ENCODE assay signal across 8 mouse cellular contexts in the genomic region with DNA sequence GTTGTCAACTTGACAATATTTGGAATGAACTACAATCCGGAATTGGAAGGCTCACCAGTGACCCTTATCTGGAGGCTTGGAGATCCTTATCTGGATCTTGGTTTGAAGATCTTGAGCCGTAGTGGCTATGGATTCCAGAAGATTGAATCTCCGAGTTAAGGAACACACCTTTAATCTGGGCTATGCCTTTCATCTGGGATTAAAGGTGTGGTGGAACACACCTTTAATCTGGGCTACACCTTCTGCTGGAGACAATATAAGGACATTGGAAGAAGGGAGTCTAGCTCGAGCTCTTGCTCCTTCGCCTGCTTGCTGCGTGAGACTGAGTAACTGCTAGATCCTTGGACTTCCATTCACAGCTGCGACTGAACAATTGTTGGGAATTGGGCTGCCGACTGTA. TPM values are rescaled to one million over a fixed set of nuclear protein-coding genes. Genes with fewer than 3 reads are reported as not detected.
DNase-seq lines count a peak whose midpoint lies in the region; ATAC-seq and TF ChIP-seq lines count a peak whose summit lies in the region.
"Not testable (repeated sequence)": the region's sequence is repeated elsewhere in the genome, so short reads cannot be mapped to it uniquely, and the experiment has no call there.
"Had no signal": no experiment of that assay in that cellular context is flagged by ENCODE, and none has a peak within 500 bp of the region (broad histone marks: within the 10 kb centered on the region; RNA-seq: fewer than 3 reads in every experiment).

A gene (plus strand): TSS at position 301 of the 400 bp plus-strand sequence.

- H3K27me3 ChIP-seq in intestine, embryonic 15.5 days (replicated peaks); liver, embryonic 14.5 days (ENCODE audit: control insufficient read depth, insufficient read depth, low read length); midbrain, embryonic 13.5 days: not testable (repeated sequence)

- H3K4me1 ChIP-seq in cortical plate, adult 2 months (ENCODE audit: control insufficient read depth, insufficient read depth, low read length); intestine, embryonic 15.5 days (replicated peaks); liver, embryonic 14.5 days (replicated peaks; ENCODE audit: control insufficient read depth in 2 of 2, insufficient read depth in 2 of 2, low read length in 1 of 2); midbrain, embryonic 13.5 days (replicated peaks); olfactory bulb, adult 2 months (ENCODE audit: control insufficient read depth, insufficient read depth, low read length): not testable (repeated sequence)

- not testable (repeated sequence) for H3K4me3 ChIP-seq in cortical plate, adult 2 months (ENCODE audit: insufficient read depth, low read length); intestine, embryonic 15.5 days (replicated peaks); liver, embryonic 14.5 days (ENCODE audit: insufficient read depth in 1 of 2, low read depth in 2 of 2, low read length in 2 of 2); midbrain, embryonic 13.5 days (replicated peaks); olfactory bulb, adult 2 months (ENCODE audit: insufficient read depth, low read depth, low read length)

- not testable (repeated sequence) for H3K36me3 ChIP-seq in intestine, embryonic 15.5 days; liver, embryonic 14.5 days (replicated peaks; ENCODE audit: control insufficient read depth, insufficient read depth, low read depth); midbrain, embryonic 13.5 days

- DNase-seq in frontal cortex, adult 2 months (ENCODE audit: extremely low spot score in 1 of 2, low spot score in 1 of 2); layer of hippocampus, postnatal 36 days; liver, embryonic 14.5 days (ENCODE audit: low read depth in 3 of 3, low spot score in 3 of 3): not testable (repeated sequence)

- H3K4me2 ChIP-seq in intestine, embryonic 15.5 days (replicated peaks); liver, embryonic 14.5 days (ENCODE audit: low read depth); midbrain, embryonic 13.5 days (replicated peaks): not testable (repeated sequence)

- ATAC-seq in intestine, embryonic 15.5 days; liver, embryonic 14.5 days (ENCODE audit: insufficient read depth); midbrain, embryonic 13.5 days: not testable (repeated sequence)

- not testable (repeated sequence) for TF ChIP-seq POLR2A in cortical plate, adult 2 months (IDR thresholded peaks at IDR 0.05; ENCODE audit: extremely low read depth, insufficient read depth, low read length); olfactory bulb, adult 2 months (IDR thresholded peaks at IDR 0.05; ENCODE audit: insufficient read depth, low read depth, low read length)

- not testable (repeated sequence) for H3K27ac ChIP-seq in cortical plate, adult 2 months (ENCODE audit: insufficient read depth, low read length); intestine, embryonic 15.5 days; liver, embryonic 14.5 days; midbrain, embryonic 13.5 days; olfactory bulb, adult 2 months (ENCODE audit: insufficient read depth, low read depth, low read length)

- H3K9ac ChIP-seq in intestine, embryonic 15.5 days; liver, embryonic 14.5 days (replicated peaks); midbrain, embryonic 13.5 days (replicated peaks): not testable (repeated sequence)

- TF ChIP-seq CTCF in cortical plate, adult 2 months (IDR thresholded peaks at IDR 0.05; ENCODE audit: extremely low read depth, insufficient read depth, low read length); liver, embryonic 14.5 days (IDR thresholded peaks at IDR 0.05; ENCODE audit: low read depth); olfactory bulb, adult 2 months (IDR thresholded peaks at IDR 0.05; ENCODE audit: insufficient read depth, low read depth, low read length): not testable (repeated sequence)

- 88% methylated on average over 1 of the region's 8 CpGs for WGBS in intestine, embryonic 15.5 days
- WGBS in liver, embryonic 14.5 days (ENCODE audit: insufficient replicate concordance), result no CpG with 5 or more reads among the region's 8 CpGs
- 86% methylated on average over 1 of the region's 8 CpGs for WGBS in midbrain, embryonic 13.5 days
- 82% methylated on average over 1 of the region's 8 CpGs for WGBS in olfactory bulb, adult 2 months

- not testable (repeated sequence) for H3K9me3 ChIP-seq in intestine, embryonic 15.5 days; liver, embryonic 14.5 days (ENCODE audit: control insufficient read depth, low read length); midbrain, embryonic 13.5 days

- TF ChIP-seq EP300 in liver, embryonic 14.5 days (IDR thresholded peaks at IDR 0.05; ENCODE audit: low read depth), result not testable (repeated sequence)

RNA-seq across cellular contexts. Expression of the gene that starts here (rescaled TPM):
- polyA plus RNA-seq in cortical plate, adult 2 months (2012; rRNA removed), result 15.7 and 16.0 TPM in 2 replicates
- polyA plus RNA-seq in frontal cortex, adult 2 months (2012; rRNA removed), result 17.5 and 20.5 TPM in 2 replicates
- 53.1 and 72.8 TPM in 2 replicates for polyA plus RNA-seq in intestine, embryonic 15.5 days (2015; fragmentation: Nextera tagmentation; extraction: Ambion mirVana)
- 10 to 100 TPM; 13.6 to 21.1 TPM for total RNA-seq in layer of hippocampus, postnatal 36 days (2021)
- polyA plus RNA-seq in liver, embryonic 14.5 days (2012; rRNA removed), result 10.5 and 15.1 TPM in 2 replicates
- 23.2 and 32.0 TPM in 2 replicates for polyA plus RNA-seq in liver, embryonic 14.5 days (2014; fragmentation: Nextera tagmentation; extraction: Ambion mirVana)
- 9.2 and 12.8 TPM in 2 replicates for polyA plus RNA-seq in midbrain, embryonic 13.5 days (2015; fragmentation: Nextera tagmentation; extraction: Ambion mirVana)
- polyA plus RNA-seq in olfactory bulb, adult 2 months (2012; ENCODE audit: insufficient read depth, insufficient read length, low replicate concordance, missing spikeins), result not detected in 2 replicates
- polyA plus RNA-seq: myocyte had no signal
